ENCODE assay signal across 16 mouse cellular contexts in the genomic region with DNA sequence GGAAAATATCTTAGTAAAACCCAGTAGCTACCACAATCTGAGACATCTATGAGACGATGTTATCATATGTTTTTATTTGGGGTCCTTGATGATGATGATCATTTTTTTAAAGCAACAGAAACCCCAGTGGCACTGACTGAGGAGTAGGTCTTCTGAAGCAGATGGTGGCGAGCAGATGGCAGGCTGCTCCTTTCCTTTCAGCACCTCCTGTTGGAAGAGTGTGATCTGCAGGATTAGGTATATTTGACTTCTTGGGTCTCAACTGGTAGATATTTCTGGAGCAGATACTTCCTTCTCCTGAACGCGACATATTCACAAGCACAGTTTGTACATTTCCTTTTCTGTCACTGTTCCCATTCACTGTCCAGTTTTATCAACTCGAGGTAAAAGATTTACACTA.
DNase-seq lines count a peak whose midpoint lies in the region.
"Had no signal": no experiment of that assay in that cellular context is flagged by ENCODE, and none has a peak within 500 bp of the region (broad histone marks: within the 10 kb centered on the region; RNA-seq: fewer than 3 reads in every experiment).

No protein-coding gene starts in this region.

- intact Hi-C loops in left cerebral cortex, postnatal 25 days (cut with DNase I) = loop anchor here (5.0 kb wide), 3 partner anchors 74 to 351 kb away; no protein-coding TSS in a partner anchor

- peak; percentile 78 for DNase-seq in right cerebral cortex, adult 18-20 months
- DNase-seq in right cerebral cortex, postnatal 4 days = no peak
- peak; percentile 13 to 21 for DNase-seq in frontal cortex, postnatal 25 days (ENCODE audit: low spot score in 2 of 2)
- DNase-seq in left cerebral cortex, postnatal 25 days (ENCODE audit: low spot score in 2 of 2) = peak; percentile 21 to 88
- peak; percentile 65 for DNase-seq in telencephalon, adult 2 months (ENCODE audit: low read depth, low spot score)
- DNase-seq in spleen, postnatal 4 days (ENCODE audit: low spot score in 2 of 2) = no peak
- no peak for DNase-seq in gastrocnemius, adult 18-20 months (ENCODE audit: low spot score)
- no peak for DNase-seq in gastrocnemius, postnatal 4 days (ENCODE audit: low spot score in 2 of 2)
- DNase-seq: adrenal gland, adult 8-10 months; cerebellum, adult 11-12 months; heart, postnatal 14 days; kidney, adult 9 months; kidney, postnatal 36 days; liver; thymus, adult 18-20 months; thymus, postnatal 4 days had no signal

Comparison
In these comparisons a context has a peak if more than half of its experiments do, and no peak if none do; other contexts are left out.
1. DNase-seq: peak in right cerebral cortex, adult 18-20 months (single experiment), frontal cortex, postnatal 25 days (2 of 2), left cerebral cortex, postnatal 25 days (2 of 2) and telencephalon, adult 2 months (single experiment); none in right cerebral cortex, postnatal 4 days (single experiment), spleen, postnatal 4 days (0 of 2), gastrocnemius, adult 18-20 months (single experiment) and gastrocnemius, postnatal 4 days (0 of 2).